Mouse (Mus musculus) lung, postnatal 0 days (tissue): ENCODE data around the gene Jun. TPM values are rescaled to one million over a fixed set of nuclear protein-coding genes. Genes with fewer than 3 reads are reported as not detected.

Experiments used
- ATAC-seq: fragments of 200-750 bp; cut with Nextera tagmentation; 2 replicates; pipeline ENCODE4 v1.8.0; 2017; ENCODE audit warnings: moderate library complexity
- DNase-seq: peaks from one replicate; pipeline ENCODE4 v3.0.0-alpha.2; 2016; ENCODE audit warnings: low spot score
- H3K27ac ChIP-seq: fragments of 300-500 bp; sonication (generic); 2 replicates; pipeline ENCODE4 v1.5.1; 2014; ENCODE audit warnings: antibody characterized with exemption, mild to moderate bottlenecking, low read length, mixed read lengths
- H3K27me3 ChIP-seq: fragments of 300-500 bp; sonication (generic); replicated peaks from 2 replicates; pipeline ENCODE4 v1.6.1; 2014; ENCODE audit warnings: low read length, mixed read lengths; ENCODE audit not compliant: insufficient read depth
- H3K36me3 ChIP-seq: fragments of 300-500 bp; sonication (generic); 2 replicates; pipeline ENCODE4 v1.6.1; 2014; ENCODE audit warnings: low read length, mixed read lengths; ENCODE audit not compliant: insufficient read depth
- H3K4me1 ChIP-seq: fragments of 300-500 bp; sonication (generic); 2 replicates; pipeline ENCODE4 v1.6.1; 2014; ENCODE audit warnings: antibody characterized with exemption, low read depth, low read length, mixed read lengths; ENCODE audit not compliant: insufficient read depth
- H3K4me2 ChIP-seq: fragments of 300-500 bp; sonication (generic); replicated peaks from 2 replicates; pipeline ENCODE4 v1.6.1; 2014; ENCODE audit warnings: low read depth, mild to moderate bottlenecking, low read length, moderate library complexity, mixed read lengths
- H3K4me3 ChIP-seq: fragments of 300-500 bp; sonication (generic); 2 replicates; pipeline ENCODE4 v1.5.1; 2014; ENCODE audit warnings: low read depth, low read length
- H3K9ac ChIP-seq: fragments of 300-500 bp; sonication (generic); replicated peaks from 2 replicates; pipeline ENCODE4 v1.6.1; 2014; ENCODE audit warnings: low read depth, mild to moderate bottlenecking
- H3K9me3 ChIP-seq: fragments of 300-500 bp; sonication (generic); 2 replicates; pipeline ENCODE4 v1.6.1; 2016; ENCODE audit warnings: low read length, mixed read lengths
- CTCF ChIP-seq: IDR thresholded peaks from 2 replicates; pipeline ENCODE4 v1.5.1; 2016; ENCODE audit warnings: antibody characterized with exemption, mild to moderate bottlenecking
- EP300 ChIP-seq: IDR thresholded peaks from 2 replicates; pipeline ENCODE4 v1.6.1; 2016; ENCODE audit warnings: antibody characterized with exemption, mild to moderate bottlenecking, control low read depth
- WGBS: fragments of 180-500 bp; shearing (Covaris S2); extraction: QIAGEN DNeasy Blood & Tissue Kit; methylation state at CpG from one replicate; pipeline ENCODE4 v1.1.7; 2014; 5-methylcytosine and 5-hydroxymethylcytosine counted together
- polyA plus RNA-seq: library from polyadenylated mRNA; unstranded; fragments of >200 nt; fragmentation: Nextera tagmentation; extraction: Ambion mirVana; gene quantifications from 2 replicates; pipeline ENCODE4 v1.2.1, GENCODE M21; 2015

Gene Jun
- polyA plus RNA-seq, 1 experiment from 2014 or later, result 145 TPM

DNA sequence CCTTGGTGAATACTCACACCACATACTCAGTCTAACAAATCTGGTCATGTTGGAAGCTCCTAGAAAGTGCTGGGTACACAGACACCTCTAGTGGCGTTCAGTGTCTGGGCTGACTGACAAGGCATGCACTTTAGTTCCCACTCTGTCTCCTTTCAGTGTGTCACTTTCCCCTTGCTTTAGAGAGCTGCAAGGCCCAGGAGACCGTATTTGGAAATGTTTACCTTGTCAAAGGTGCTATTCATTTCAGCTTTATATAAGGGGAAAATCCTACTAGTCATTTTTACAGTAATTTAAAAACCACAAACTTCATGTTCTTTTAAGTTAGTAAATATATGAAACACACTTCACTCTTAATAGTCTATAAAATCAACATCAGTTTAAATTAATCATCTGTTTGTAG is 44.7 kb upstream of the Jun start:
- Histone ChIP-seq H3K4me3 (no peak overlapping the region), H3K4me1 (peaks cover 26% of the 10 kb centered on the region), H3K9ac (no peak overlapping the region), H3K27me3 (no peaks in the 10 kb centered on the region), H3K4me2 (no peak overlapping the region), H3K27ac (no peak overlapping the region; the same call in 1 of the 2 replicates), H3K9me3 (no peaks in the 10 kb centered on the region), H3K36me3 (no peaks in the 10 kb centered on the region)
- ATAC-seq (no peak), DNase-seq (no peak)
- no peak for TF ChIP-seq EP300
- no peak for TF ChIP-seq CTCF
- 36% methylated on average over 2 of the region's 2 CpGs for WGBS

GRCm38 (mm10) chr4:95095911-95096310 is 43.9 kb upstream of the Jun start:
- ATAC-seq (no peak), DNase-seq (no peak)
- Histone ChIP-seq H3K9ac (no peak overlapping the region), H3K27me3 (no peaks in the 10 kb centered on the region), H3K4me3 (no peak overlapping the region), H3K9me3 (no peaks in the 10 kb centered on the region), H3K4me1 (peaks cover 26% of the 10 kb centered on the region), H3K36me3 (no peaks in the 10 kb centered on the region), H3K27ac (no peak overlapping the region), H3K4me2 (no peak overlapping the region)
- WGBS, result 80% methylated on average over 6 of the region's 6 CpGs
- TF ChIP-seq CTCF (no peak), EP300 (no peak)

- H3K4me3 ChIP-seq, result no peak overlapping the region
- ATAC-seq (no peak), DNase-seq (no peak)
- H3K9me3 ChIP-seq, result no peaks in the 10 kb centered on the region
- H3K4me2 ChIP-seq, result no peak overlapping the region
- no peak for TF ChIP-seq CTCF
- H3K36me3 ChIP-seq, result no peaks in the 10 kb centered on the region
- no peaks in the 10 kb centered on the region for H3K27me3 ChIP-seq
- peak overlapping the region; percentile 86 for H3K27ac ChIP-seq
- no peak overlapping the region for H3K9ac ChIP-seq
- 77% methylated on average over 6 of the region's 6 CpGs for WGBS
- peaks cover 26% of the 10 kb centered on the region for H3K4me1 ChIP-seq
Measured at GRCm38 (mm10) chr4:95095355-95095754, 43.3 kb upstream of the Jun start.

DNA sequence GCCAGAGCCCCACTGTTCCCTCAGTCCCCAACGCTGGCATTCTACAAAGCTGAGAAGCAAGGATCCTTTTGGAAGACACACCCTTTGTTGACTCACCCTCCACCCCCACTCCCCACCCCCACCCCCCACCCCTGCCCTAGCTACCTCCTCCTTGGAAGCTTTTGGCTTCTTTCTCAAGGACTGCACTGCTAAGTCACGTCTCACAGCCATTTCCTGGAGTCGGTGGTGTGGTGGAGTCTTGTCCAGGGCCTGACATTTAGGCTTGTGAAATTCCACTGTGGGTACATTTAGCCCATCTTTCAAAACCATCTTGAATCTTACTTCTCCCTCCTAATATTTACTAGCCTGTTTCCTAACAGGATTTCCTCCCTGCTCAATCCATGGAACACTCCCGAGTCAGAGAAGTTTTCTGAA is 42.7 kb upstream of the Jun start:
- TF ChIP-seq EP300 (peak; percentile 98), CTCF (no peak)
- no peaks in the 10 kb centered on the region for H3K36me3 ChIP-seq
- DNase-seq (peak; percentile 91), ATAC-seq (peak; percentile 92)
- no peaks in the 10 kb centered on the region for H3K9me3 ChIP-seq
- peak overlapping the region; percentile 86 for H3K27ac ChIP-seq
- no peak overlapping the region for H3K9ac ChIP-seq
- H3K27me3 ChIP-seq, result no peaks in the 10 kb centered on the region
- H3K4me1 ChIP-seq, result peaks cover 26% of the 10 kb centered on the region
- no peak overlapping the region for H3K4me2 ChIP-seq
- H3K4me3 ChIP-seq, result no peak overlapping the region
- WGBS, result 3% methylated on average over 4 of the region's 4 CpGs

- Histone ChIP-seq H3K4me1 (peaks cover 26% of the 10 kb centered on the region), H3K27ac (peak overlapping the region; percentile 86), H3K36me3 (no peaks in the 10 kb centered on the region), H3K27me3 (no peaks in the 10 kb centered on the region), H3K9ac (no peak overlapping the region), H3K4me3 (no peak overlapping the region), H3K4me2 (no peak overlapping the region), H3K9me3 (no peaks in the 10 kb centered on the region)
- TF ChIP-seq EP300 (no peak), CTCF (no peak)
- 66% methylated on average over 6 of the region's 6 CpGs for WGBS
- DNase-seq (no peak), ATAC-seq (no peak)
Measured at GRCm38 (mm10) chr4:95093615-95094014, 41.6 kb upstream of the Jun start.

DNA sequence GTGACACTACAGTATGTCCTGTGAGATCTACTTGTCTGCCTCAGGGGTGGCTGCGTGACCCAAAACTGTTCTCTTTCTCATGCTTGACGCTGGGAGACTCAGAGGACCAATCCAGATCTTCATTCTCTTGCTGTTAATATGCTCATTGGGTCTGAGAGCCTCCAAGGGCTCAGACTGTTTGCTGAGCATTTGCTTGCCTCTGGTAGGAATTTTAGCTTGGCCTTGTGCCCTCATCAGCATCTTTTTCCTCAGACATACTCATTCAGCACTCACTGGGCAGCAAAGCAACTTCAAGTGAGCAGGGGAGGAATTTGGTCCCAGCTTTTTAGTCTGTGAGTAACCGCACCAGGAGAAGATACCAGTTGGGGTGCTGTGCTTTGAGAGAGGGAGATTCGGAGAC is 40.5 kb upstream of the Jun start:
- H3K9ac ChIP-seq, result no peak overlapping the region
- H3K4me3 ChIP-seq, result no peak overlapping the region
- H3K4me2 ChIP-seq, result no peak overlapping the region
- ATAC-seq, result no peak; the same call in 1 of the 2 replicates
- H3K9me3 ChIP-seq, result no peaks in the 10 kb centered on the region
- H3K4me1 ChIP-seq, result peaks cover 26% of the 10 kb centered on the region
- WGBS, result 60% methylated on average over 4 of the region's 4 CpGs
- H3K27me3 ChIP-seq, result no peaks in the 10 kb centered on the region
- DNase-seq, result peak; percentile 34
- H3K27ac ChIP-seq, result peak overlapping the region; percentile 14; the same call in 1 of the 2 replicates
- no peaks in the 10 kb centered on the region for H3K36me3 ChIP-seq
- TF ChIP-seq EP300 (no peak), CTCF (no peak)

- no peak for DNase-seq
Measured at GRCm38 (mm10) chr4:95091536-95091935, 39.5 kb upstream of the Jun start.

More at GRCm38 (mm10) chr4:95091536-95091935, 39.5 kb upstream of the Jun start:
- Histone ChIP-seq H3K27me3 (no peaks in the 10 kb centered on the region), H3K9ac (no peak overlapping the region), H3K4me2 (no peak overlapping the region), H3K4me1 (peaks cover 26% of the 10 kb centered on the region), H3K9me3 (no peaks in the 10 kb centered on the region), H3K4me3 (no peak overlapping the region), H3K27ac (no peak overlapping the region), H3K36me3 (no peaks in the 10 kb centered on the region)
- TF ChIP-seq CTCF (no peak), EP300 (no peak)
- ATAC-seq, result no peak
- WGBS, result 85% methylated on average over 4 of the region's 4 CpGs
